Mouse (Mus musculus) spleen, adult 2 months (tissue): Measurements from ENCODE around the gene Lbhd1.
"Not testable (repeated sequence)": the region's sequence is repeated elsewhere in the genome, so short reads cannot be mapped to it uniquely, and the experiment has no call there.

ENCODE experiments used
- CTCF ChIP-seq: fragments of 200-500 bp; IDR thresholded peaks from 2 replicates; pipeline ENCODE4 v1.5.1; 2011; ENCODE audit warnings: mild to moderate bottlenecking, inconsistent platforms; ENCODE audit not compliant: insufficient read depth, insufficient read length, insufficient replicate concordance; ENCODE audit errors: extremely low read depth
- POLR2A ChIP-seq: fragments of 200-500 bp; IDR thresholded peaks from 2 replicates; pipeline ENCODE4 v1.6.1; 2011; ENCODE audit warnings: low read depth, low read length, inconsistent platforms

DNA sequence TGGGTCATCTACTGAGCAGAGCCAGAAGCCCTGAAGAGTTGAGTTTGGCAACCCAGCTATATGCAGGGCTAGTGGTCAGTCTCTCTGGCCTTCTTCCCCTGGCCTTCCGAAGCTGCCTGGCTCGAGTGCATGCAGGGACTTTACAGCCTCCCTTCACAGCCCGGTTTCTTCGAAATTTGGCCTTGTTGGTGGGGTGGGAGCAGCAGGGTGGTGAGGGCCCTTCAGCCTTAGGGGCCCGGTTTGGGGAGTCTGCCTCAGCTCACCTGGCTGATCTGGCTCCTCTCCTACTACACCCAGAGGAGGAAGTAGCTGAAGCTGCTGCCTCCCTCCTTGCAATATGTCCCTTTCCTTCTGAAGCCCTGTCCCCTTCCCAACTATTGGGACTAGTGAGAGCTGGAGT, 12.7 kb downstream of the Lbhd1 start:
- not testable (repeated sequence) for TF ChIP-seq CTCF, POLR2A
